Comparison of ENCODE assay signal across 8 mouse cellular contexts in the genomic region with DNA sequence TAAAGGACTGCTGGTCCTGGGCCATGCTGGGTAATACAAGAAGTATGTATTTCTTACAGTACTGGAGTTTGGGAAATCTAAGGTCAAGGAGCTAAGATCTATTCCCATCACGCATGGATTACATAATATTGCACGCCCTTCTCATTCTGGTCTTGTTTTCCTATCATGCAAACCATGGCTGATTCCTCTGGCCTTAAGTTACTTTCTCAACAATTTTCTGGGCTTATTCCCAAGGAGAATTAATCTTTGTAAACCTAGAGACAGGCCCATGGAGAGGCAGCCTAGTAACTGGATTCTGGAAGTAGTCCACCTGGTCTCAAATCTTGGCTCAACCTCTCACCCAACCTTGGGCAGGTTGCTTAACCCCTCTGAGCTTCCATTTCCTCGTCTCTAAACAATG.
"Had no signal": no experiment of that assay in that cellular context is flagged by ENCODE, and none has a peak within 500 bp of the region (broad histone marks: within the 10 kb centered on the region; RNA-seq: fewer than 3 reads in every experiment).

No protein-coding gene starts in this region.

- ATAC-seq: liver, postnatal 0 days; midbrain, embryonic 13.5 days; midbrain, embryonic 15.5 days had no signal

- DNase-seq: liver, postnatal 0 days; lung, adult 2 months; right cerebral cortex, postnatal 14 days; thymus, adult 2 months; thymus, postnatal 25 days; thymus, postnatal 4 days had no signal
